Mouse (Mus musculus): ENCODE data around the gene 2210407C18Rik. TPM values are rescaled to one million over a fixed set of nuclear protein-coding genes. Genes with fewer than 3 reads are reported as not detected.

2210407C18Rik gene
- polyA plus RNA-seq, 1 experiment from 2014 or later = not detected

DNA sequence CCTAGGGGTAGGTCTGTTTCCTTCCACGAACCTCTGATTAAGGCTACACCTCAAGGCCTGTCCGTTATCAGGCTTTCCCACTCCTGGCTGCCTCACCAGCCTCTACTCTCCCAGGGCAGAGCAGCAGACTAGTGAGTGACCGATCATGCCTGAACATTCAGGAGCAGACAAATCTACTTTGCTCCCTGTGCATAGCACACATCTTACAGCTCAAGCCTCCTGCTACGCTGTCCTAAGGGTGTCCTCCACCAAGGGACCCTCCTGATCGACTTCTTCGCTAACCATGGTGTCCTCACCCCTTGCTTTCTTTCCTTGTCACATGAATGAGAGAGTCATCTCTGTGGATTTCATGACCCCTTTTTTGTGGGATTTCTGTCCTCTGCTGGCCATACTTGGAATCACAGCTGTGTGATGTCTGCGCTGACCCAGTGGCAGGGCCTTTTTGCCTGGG lies 28.0 kb downstream of the 2210407C18Rik start:
- Histone ChIP-seq H3K4me2 (ENCODE audit: low read depth, low read length, severe bottlenecking) (no peak overlapping the region), H3K27ac (ENCODE audit: low read depth, low read length) (no peak overlapping the region), H3K9me3 (ENCODE audit: control insufficient read depth, low read length) (no peaks in the 10 kb centered on the region), H3K9ac (ENCODE audit: low read length) (no peak overlapping the region), H3K4me1 (replicated peaks; ENCODE audit: control insufficient read depth, insufficient read depth, low read length) (no peaks in the 10 kb centered on the region; the same call in 1 of the 2 replicates), H3K27me3 (ENCODE audit: control insufficient read depth, insufficient read depth, low read length) (no peaks in the 10 kb centered on the region), H3K4me3 (ENCODE audit: low read depth, low read length) (no peak overlapping the region), H3K36me3 (ENCODE audit: control insufficient read depth, insufficient read depth, low read length) (no peaks in the 10 kb centered on the region)
- ATAC-seq (replicated peaks; ENCODE audit: low FRiP score) (no peak), DNase-seq (ENCODE audit: low spot score) (peak; percentile 64)
- WGBS = 68% methylated on average over 7 of the region's 7 CpGs

DNA sequence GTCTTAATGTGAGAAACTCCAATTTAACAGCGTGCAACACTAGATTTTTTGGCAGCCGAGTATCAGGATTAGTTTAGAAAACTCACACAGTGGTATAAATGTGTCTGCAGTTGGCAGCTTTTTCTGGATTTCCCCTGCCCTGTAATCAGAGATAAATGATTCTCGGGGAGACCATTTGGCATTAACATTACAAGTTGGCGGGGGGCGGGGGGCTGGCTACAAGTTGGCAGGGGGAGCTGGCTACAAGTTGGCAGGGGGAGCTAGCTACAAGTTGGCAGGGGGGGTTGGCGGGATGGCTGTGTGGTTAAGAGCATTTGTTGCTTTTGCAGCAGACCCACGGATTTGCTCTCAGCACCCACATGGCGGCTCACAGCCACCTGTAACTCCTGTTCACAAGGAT lies 37.2 kb downstream of the 2210407C18Rik start:
- Histone ChIP-seq H3K36me3 (ENCODE audit: control insufficient read depth, insufficient read depth, low read length) (no peaks in the 10 kb centered on the region), H3K4me2 (ENCODE audit: low read depth, low read length, severe bottlenecking) (no peak overlapping the region), H3K9ac (ENCODE audit: low read length) (no peak overlapping the region), H3K4me3 (ENCODE audit: low read depth, low read length) (no peak overlapping the region), H3K9me3 (ENCODE audit: control insufficient read depth, low read length) (no peaks in the 10 kb centered on the region), H3K4me1 (replicated peaks; ENCODE audit: control insufficient read depth, insufficient read depth, low read length) (no peaks in the 10 kb centered on the region), H3K27ac (ENCODE audit: low read depth, low read length) (no peak overlapping the region), H3K27me3 (ENCODE audit: control insufficient read depth, insufficient read depth, low read length) (no peaks in the 10 kb centered on the region)
- ATAC-seq (replicated peaks; ENCODE audit: low FRiP score) (no peak), DNase-seq (ENCODE audit: low spot score) (no peak)
- 84% methylated on average over 8 of the region's 8 CpGs for WGBS

DNA sequence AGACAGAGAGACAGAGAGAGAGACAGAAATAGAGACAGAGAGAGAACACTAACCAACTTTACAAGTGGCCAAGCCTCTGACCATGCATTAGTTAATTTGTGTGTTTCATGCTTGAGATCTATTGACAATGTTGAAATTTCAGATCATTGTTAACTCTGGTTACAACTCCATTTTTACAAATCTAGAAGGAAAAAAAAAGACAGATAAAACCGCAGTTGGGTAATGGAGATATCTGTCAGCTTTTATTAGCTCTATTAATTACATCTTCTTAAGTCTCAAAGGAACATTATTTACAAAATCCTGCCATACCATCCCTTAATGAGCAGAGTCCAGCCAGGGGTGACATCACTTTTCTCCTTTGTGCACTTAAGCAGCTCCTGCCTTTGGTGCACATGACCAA lies 38.4 kb downstream of the 2210407C18Rik start, which contains the start of gene Olfr325:
Gene Olfr325, plus strand, starts transcription at position 301 of the 400 bp plus-strand sequence.
- DNase-seq (ENCODE audit: low spot score) = no peak
- no peaks in the 10 kb centered on the region for H3K27me3 ChIP-seq (ENCODE audit: control insufficient read depth, insufficient read depth, low read length)
- no peak within 1 kb of the TSS for H3K4me2 ChIP-seq (ENCODE audit: low read depth, low read length, severe bottlenecking)
- ATAC-seq (replicated peaks; ENCODE audit: low FRiP score) = no peak
- H3K4me3 ChIP-seq (ENCODE audit: low read depth, low read length) = no peak within 1 kb of the TSS
- no peak within 1 kb of the TSS for H3K9ac ChIP-seq (ENCODE audit: low read length)
- 87% methylated on average over 1 of the region's 1 CpGs for WGBS
- H3K4me1 ChIP-seq (replicated peaks; ENCODE audit: control insufficient read depth, insufficient read depth, low read length) = no peaks in the 10 kb centered on the region
- no peaks in the 10 kb centered on the region for H3K36me3 ChIP-seq (ENCODE audit: control insufficient read depth, insufficient read depth, low read length)
- no peak within 1 kb of the TSS for H3K27ac ChIP-seq (ENCODE audit: low read depth, low read length)
- H3K9me3 ChIP-seq (ENCODE audit: control insufficient read depth, low read length) = no peaks in the 10 kb centered on the region; the same call in 1 of the 2 replicates

DNA sequence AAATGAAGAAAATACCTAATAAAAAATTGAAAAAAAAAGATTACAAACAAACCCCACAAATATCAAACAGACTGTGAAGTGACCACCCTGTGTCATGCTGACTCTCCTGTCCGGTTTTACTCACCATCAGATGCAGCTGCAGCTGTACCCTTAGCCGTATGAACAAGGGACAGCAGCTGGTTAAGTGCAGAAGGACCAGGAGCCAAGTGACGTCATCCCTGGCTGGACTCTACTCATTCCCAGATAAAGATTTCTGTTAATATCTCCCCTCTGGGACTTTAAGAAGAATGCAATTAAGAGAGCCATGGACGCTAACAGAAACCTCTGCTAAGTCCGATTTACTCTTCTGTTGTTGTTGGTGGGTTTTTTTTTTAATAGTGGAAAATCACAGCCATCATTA lies 45.5 kb downstream of the 2210407C18Rik start, which contains the start of gene Olfr224:
Gene Olfr224, minus strand, starts transcription at position 149 of the 400 bp plus-strand sequence.
- H3K4me2 ChIP-seq (ENCODE audit: low read depth, low read length, severe bottlenecking) = no peak within 1 kb of the TSS
- H3K9me3 ChIP-seq (ENCODE audit: control insufficient read depth, low read length) = no peaks in the 10 kb centered on the region; the same call in 1 of the 2 replicates
- H3K9ac ChIP-seq (ENCODE audit: low read length) = no peak within 1 kb of the TSS
- H3K4me3 ChIP-seq (ENCODE audit: low read depth, low read length) = no peak within 1 kb of the TSS
- DNase-seq (ENCODE audit: low spot score) (no peak), ATAC-seq (replicated peaks; ENCODE audit: low FRiP score) (no peak)
- H3K27me3 ChIP-seq (ENCODE audit: control insufficient read depth, insufficient read depth, low read length) = no peaks in the 10 kb centered on the region
- H3K27ac ChIP-seq (ENCODE audit: low read depth, low read length) = no peak within 1 kb of the TSS
- no peaks in the 10 kb centered on the region for H3K4me1 ChIP-seq (replicated peaks; ENCODE audit: control insufficient read depth, insufficient read depth, low read length)
- no peaks in the 10 kb centered on the region for H3K36me3 ChIP-seq (ENCODE audit: control insufficient read depth, insufficient read depth, low read length)
- WGBS = 84% methylated on average over 5 of the region's 5 CpGs

Other genes with a start within 250 kb of the 2210407C18Rik start
- not detected in 2 replicates for gene Lypd8, start 237.0 kb downstream of the 2210407C18Rik start, polyA plus RNA-seq (2014; fragmentation: Nextera tagmentation; extraction: Ambion mirVana)
- not detected in 2 replicates for gene 1810065E05Rik, start 195.0 kb downstream of the 2210407C18Rik start, polyA plus RNA-seq (2014; fragmentation: Nextera tagmentation; extraction: Ambion mirVana)
- gene Gm12253, start 183.5 kb downstream of the 2210407C18Rik start, polyA plus RNA-seq (2014; fragmentation: Nextera tagmentation; extraction: Ambion mirVana) = not detected in 2 replicates
- not detected in 2 replicates for gene Lypd9, start 163.2 kb downstream of the 2210407C18Rik start, polyA plus RNA-seq (2014; fragmentation: Nextera tagmentation; extraction: Ambion mirVana)
- gene Olfr30, start 153.8 kb downstream of the 2210407C18Rik start, polyA plus RNA-seq (2014; fragmentation: Nextera tagmentation; extraction: Ambion mirVana) = not detected in 2 replicates
- gene Olfr332, start 123.5 kb downstream of the 2210407C18Rik start, polyA plus RNA-seq (2014; fragmentation: Nextera tagmentation; extraction: Ambion mirVana) = not detected in 2 replicates
- not detected in 2 replicates for gene Olfr331, start 113.5 kb downstream of the 2210407C18Rik start, polyA plus RNA-seq (2014; fragmentation: Nextera tagmentation; extraction: Ambion mirVana)
- not detected in 2 replicates for gene Olfr330, start 81.2 kb downstream of the 2210407C18Rik start, polyA plus RNA-seq (2014; fragmentation: Nextera tagmentation; extraction: Ambion mirVana)
- gene Olfr329-ps, start 69.7 kb downstream of the 2210407C18Rik start, polyA plus RNA-seq (2014; fragmentation: Nextera tagmentation; extraction: Ambion mirVana) = not detected in 2 replicates
- gene Olfr328, start 60.4 kb downstream of the 2210407C18Rik start, polyA plus RNA-seq (2014; fragmentation: Nextera tagmentation; extraction: Ambion mirVana) = 0.07 and 0.12 TPM in 2 replicates
- gene Olfr224, start 45.5 kb downstream of the 2210407C18Rik start, polyA plus RNA-seq (2014; fragmentation: Nextera tagmentation; extraction: Ambion mirVana) = not detected in 2 replicates
- gene Olfr325, start 38.3 kb downstream of the 2210407C18Rik start, polyA plus RNA-seq (2014; fragmentation: Nextera tagmentation; extraction: Ambion mirVana) = not detected in 2 replicates
- not detected in 2 replicates for gene Olfr324, start 21.0 kb downstream of the 2210407C18Rik start, polyA plus RNA-seq (2014; fragmentation: Nextera tagmentation; extraction: Ambion mirVana)
- not detected in 2 replicates for gene Olfr323, start 14.4 kb upstream of the 2210407C18Rik start, polyA plus RNA-seq (2014; fragmentation: Nextera tagmentation; extraction: Ambion mirVana)
- 0.55 and 0.60 TPM in 2 replicates for gene Trim58, start 24.4 kb upstream of the 2210407C18Rik start, polyA plus RNA-seq (2014; fragmentation: Nextera tagmentation; extraction: Ambion mirVana)
- not detected in 2 replicates for gene Olfr322, start 42.7 kb upstream of the 2210407C18Rik start, polyA plus RNA-seq (2014; fragmentation: Nextera tagmentation; extraction: Ambion mirVana)
- not detected in 2 replicates for gene Olfr320, start 65.0 kb upstream of the 2210407C18Rik start, polyA plus RNA-seq (2014; fragmentation: Nextera tagmentation; extraction: Ambion mirVana)
- gene Olfr319, start 83.1 kb upstream of the 2210407C18Rik start, polyA plus RNA-seq (2014; fragmentation: Nextera tagmentation; extraction: Ambion mirVana) = not detected in 2 replicates
- not detected in 2 replicates for gene Olfr318, start 107.9 kb upstream of the 2210407C18Rik start, polyA plus RNA-seq (2014; fragmentation: Nextera tagmentation; extraction: Ambion mirVana)
- not detected in 2 replicates for gene Olfr317, start 123.1 kb upstream of the 2210407C18Rik start, polyA plus RNA-seq (2014; fragmentation: Nextera tagmentation; extraction: Ambion mirVana)
- not detected in 2 replicates for gene Olfr316, start 136.7 kb upstream of the 2210407C18Rik start, polyA plus RNA-seq (2014; fragmentation: Nextera tagmentation; extraction: Ambion mirVana)
- gene Olfr315, start 157.1 kb upstream of the 2210407C18Rik start, polyA plus RNA-seq (2014; fragmentation: Nextera tagmentation; extraction: Ambion mirVana) = not detected in 2 replicates
- not detected in 2 replicates for gene Olfr314, start 166.9 kb upstream of the 2210407C18Rik start, polyA plus RNA-seq (2014; fragmentation: Nextera tagmentation; extraction: Ambion mirVana)
- gene Fam183b, start 185.9 kb upstream of the 2210407C18Rik start, polyA plus RNA-seq (2014; fragmentation: Nextera tagmentation; extraction: Ambion mirVana) = 1.8 and 2.0 TPM in 2 replicates
- gene Olfr313, start 198.9 kb upstream of the 2210407C18Rik start, polyA plus RNA-seq (2014; fragmentation: Nextera tagmentation; extraction: Ambion mirVana) = 0.07 TPM in 1 of 2 replicates, not detected in the other
- gene Olfr312, start 213.2 kb upstream of the 2210407C18Rik start, polyA plus RNA-seq (2014; fragmentation: Nextera tagmentation; extraction: Ambion mirVana) = not detected in 2 replicates
- gene Olfr311, start 223.2 kb upstream of the 2210407C18Rik start, polyA plus RNA-seq (2014; fragmentation: Nextera tagmentation; extraction: Ambion mirVana) = not detected in 2 replicates
- gene Gm12258, start 231.1 kb upstream of the 2210407C18Rik start, polyA plus RNA-seq (2014; fragmentation: Nextera tagmentation; extraction: Ambion mirVana) = 11.9 and 15.2 TPM in 2 replicates

Data from forebrain, embryonic 11.5 days (tissue).